Mouse (Mus musculus): ENCODE data around the gene Tmprss9.
"Not testable (repeated sequence)": the region's sequence is repeated elsewhere in the genome, so short reads cannot be mapped to it uniquely, and the experiment has no call there.

Gene Tmprss9

GRCm38 (mm10) chr10:80871581-80871980, at the start of gene Tmprss9:
Tmprss9 (plus strand) TSS chr10:80871848.
- no peak for DNase-seq

GRCm38 (mm10) chr10:80821991-80822390, 49.7 kb upstream of the Tmprss9 start:
- DNase-seq: no peak

GRCm38 (mm10) chr10:80822528-80822927, 49.1 kb upstream of the Tmprss9 start:
- DNase-seq: no peak

- no peak for DNase-seq
Measured at GRCm38 (mm10) chr10:80823316-80823715, 48.3 kb upstream of the Tmprss9 start.

GRCm38 (mm10) chr10:80823847-80824643, 47.6 kb upstream of the Tmprss9 start:
- DNase-seq: no peak

GRCm38 (mm10) chr10:80824827-80825226, 46.8 kb upstream of the Tmprss9 start:
- no peak for DNase-seq

GRCm38 (mm10) chr10:80826151-80827062, 45.2 kb upstream of the Tmprss9 start, which contains the start of gene Oaz1:
Oaz1 (plus strand) TSS chr10:80826656.
- peak; percentile 99 for DNase-seq

- DNase-seq: no peak
Measured at GRCm38 (mm10) chr10:80827063-80827869, 44.4 kb upstream of the Tmprss9 start.

GRCm38 (mm10) chr10:80827870-80828420, 43.7 kb upstream of the Tmprss9 start:
- DNase-seq: no peak

- DNase-seq: not testable (repeated sequence)
Measured at GRCm38 (mm10) chr10:80828587-80828986, 43.1 kb upstream of the Tmprss9 start.

- no peak for DNase-seq
Measured at GRCm38 (mm10) chr10:80829359-80830278, 42.0 kb upstream of the Tmprss9 start.

GRCm38 (mm10) chr10:80831136-80831535, 40.5 kb upstream of the Tmprss9 start:
- DNase-seq: no peak

- DNase-seq: no peak
Measured at GRCm38 (mm10) chr10:80832818-80833217, 38.8 kb upstream of the Tmprss9 start.

- DNase-seq: no peak
Measured at GRCm38 (mm10) chr10:80835617-80836016, 36.0 kb upstream of the Tmprss9 start.

GRCm38 (mm10) chr10:80836949-80837379, 34.7 kb upstream of the Tmprss9 start:
- no peak for DNase-seq

GRCm38 (mm10) chr10:80837827-80838226, 33.8 kb upstream of the Tmprss9 start:
- DNase-seq: no peak

- DNase-seq: no peak
Measured at GRCm38 (mm10) chr10:80838346-80838912, 33.2 kb upstream of the Tmprss9 start.

GRCm38 (mm10) chr10:80839848-80840247, 31.8 kb upstream of the Tmprss9 start:
- DNase-seq: no peak

GRCm38 (mm10) chr10:80841685-80842084, 30.0 kb upstream of the Tmprss9 start:
- DNase-seq: no peak

- no peak for DNase-seq
Measured at GRCm38 (mm10) chr10:80842334-80842733, 29.3 kb upstream of the Tmprss9 start.
